Mouse (Mus musculus) liver, embryonic 14.5 days (tissue): ENCODE results near the gene Tbrg4. TPM values are rescaled to one million over a fixed set of nuclear protein-coding genes. Genes with fewer than 3 reads are reported as not detected.

Experiments
- ATAC-seq: fragments of 200-750 bp; cut with Nextera tagmentation; 2 replicates; pipeline ENCODE4 v1.8.0; 2017; ENCODE audit warnings: moderate number of reproducible peaks, mild to moderate bottlenecking, moderate library complexity; ENCODE audit not compliant: insufficient read depth
- DNase-seq, 3 experiments: peaks; one replicate each; pipeline ENCODE4 v3.0.0-alpha.2; 2012 to 2013; ENCODE audit warnings: low read depth in 3 of 3, low spot score in 3 of 3
- H3K27ac ChIP-seq: fragments of 300-500 bp; sonication (generic); 2 replicates; pipeline ENCODE4 v1.5.1; 2014; ENCODE audit warnings: moderate library complexity, mild to moderate bottlenecking, control low read depth, inconsistent platforms
- H3K27me3 ChIP-seq: fragments of 300-500 bp; sonication (generic); 2 replicates; pipeline ENCODE4 v1.6.1; 2014; ENCODE audit warnings: mild to moderate bottlenecking, low read length, moderate library complexity; ENCODE audit not compliant: control insufficient read depth, insufficient read depth
- H3K36me3 ChIP-seq: fragments of 300-500 bp; sonication (generic); replicated peaks from 2 replicates; pipeline ENCODE4 v1.6.1; 2014; ENCODE audit warnings: low read depth; ENCODE audit not compliant: control insufficient read depth, insufficient read depth
- H3K4me1 ChIP-seq, 2 experiments: fragments of 200-500 bp in 1 of 2; fragments of 300-500 bp in 1 of 2; sonication (generic) in 1 of 2; replicated peaks; 2 replicates each; pipeline ENCODE4 v1.6.1; 2012 to 2014; ENCODE audit warnings: antibody characterized with exemption in 1 of 2, inconsistent platforms in 1 of 2, low read length in 1 of 2; ENCODE audit not compliant: control insufficient read depth in 2 of 2, insufficient read depth in 2 of 2
- H3K4me2 ChIP-seq: fragments of 300-500 bp; sonication (generic); 2 replicates; pipeline ENCODE4 v1.6.1; 2014; ENCODE audit warnings: low read depth, mild to moderate bottlenecking, control low read depth, moderate library complexity
- H3K4me3 ChIP-seq, 2 experiments: fragments of 200-500 bp in 1 of 2; fragments of 300-500 bp in 1 of 2; sonication (generic) in 1 of 2; 2 replicates each; pipeline ENCODE4 v1.5.1; 2012 to 2014; ENCODE audit warnings: low read depth in 2 of 2, low read length in 2 of 2, mild to moderate bottlenecking in 2 of 2, control low read depth in 1 of 2, inconsistent platforms in 1 of 2, moderate library complexity in 1 of 2; ENCODE audit not compliant: insufficient read depth in 1 of 2
- H3K9ac ChIP-seq: fragments of 300-500 bp; sonication (generic); replicated peaks from 2 replicates; pipeline ENCODE4 v1.6.1; 2014; ENCODE audit warnings: mild to moderate bottlenecking, control low read depth, moderate library complexity
- H3K9me3 ChIP-seq: fragments of 300-500 bp; sonication (generic); 2 replicates; pipeline ENCODE4 v1.6.1; 2016; ENCODE audit warnings: low read length, mixed read lengths; ENCODE audit not compliant: control insufficient read depth
- CTCF ChIP-seq: IDR thresholded peaks from 2 replicates; pipeline ENCODE4 v1.5.1; 2016; ENCODE audit warnings: antibody characterized with exemption, low read depth, control low read depth
- EP300 ChIP-seq: IDR thresholded peaks from 2 replicates; pipeline ENCODE4 v1.6.1; 2016; ENCODE audit warnings: antibody characterized with exemption, low read depth
- WGBS: fragments of 180-500 bp; shearing (Covaris S2); extraction: QIAGEN DNeasy Blood & Tissue Kit; methylation state at CpG from one replicate; pipeline ENCODE4 v1.1.7; 2014; ENCODE audit not compliant: insufficient replicate concordance; 5-methylcytosine and 5-hydroxymethylcytosine counted together
- polyA plus RNA-seq, 2 experiments: library from polyadenylated mRNA; depleted of rRNA in 1 of 2; stranded (reverse) in 1 of 2; unstranded in 1 of 2; fragments of >200 nt; fragmentation: Nextera tagmentation in 1 of 2; extraction: Ambion mirVana in 1 of 2; gene quantifications; 2 replicates each; pipeline versions ENCODE4 v1.2.1 to v1.2.3; 2012 to 2014

The Tbrg4 gene
- polyA plus RNA-seq, 2 experiments, result 27.7 to 55.1 TPM

DNA sequence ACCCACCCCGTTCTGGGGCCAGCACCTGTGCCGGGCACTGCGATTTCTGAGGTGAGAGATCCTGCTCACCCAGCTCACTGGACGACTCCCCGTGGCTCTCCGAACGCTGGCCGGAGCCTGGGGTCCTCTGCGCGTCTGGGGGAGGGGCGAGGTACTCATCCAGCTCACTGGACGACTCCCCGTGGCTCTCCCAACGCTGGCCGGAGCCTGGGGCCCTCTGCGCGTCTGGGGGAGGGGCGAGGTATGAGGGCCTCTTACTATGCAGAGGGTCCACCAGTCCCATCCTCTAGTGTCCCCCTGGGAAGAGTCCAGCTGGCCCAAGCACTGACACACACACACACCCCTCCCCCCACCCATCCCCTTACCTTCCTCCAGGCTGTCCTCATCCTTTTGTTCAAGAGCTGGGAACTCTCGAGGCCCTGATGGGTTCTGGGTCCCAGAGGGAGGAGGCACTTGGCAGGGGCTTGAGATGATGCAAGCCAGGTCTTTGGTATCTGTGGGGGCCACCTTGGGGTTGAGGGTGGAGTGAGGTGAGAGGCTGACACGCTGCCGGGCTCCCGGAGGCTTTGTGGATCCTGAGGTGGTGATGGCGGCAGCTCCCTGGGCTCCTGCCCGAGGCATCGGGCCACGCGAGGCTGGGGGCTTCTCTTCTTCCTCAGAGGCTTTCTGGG is 26.7 kb downstream of the Tbrg4 start:
- ATAC-seq, result peak; percentile 44
- peak in 1 of 3 experiments; percentile 28 for DNase-seq
- WGBS, result 45% methylated on average over 27 of the region's 27 CpGs
- no peaks in the 10 kb centered on the region for H3K9me3 ChIP-seq
- peaks cover 21 to 31% of the 10 kb centered on the region in 2 experiments for H3K4me1 ChIP-seq
- peak overlapping the region; percentile 53 for H3K4me2 ChIP-seq
- H3K27ac ChIP-seq, result no peak overlapping the region
- peak overlapping the region; percentile 27; the same call in 1 of the 2 replicates for H3K9ac ChIP-seq
- peak overlapping the region in 1 of 2 experiments; percentile 36; a peak in 2 of 4 replicates for H3K4me3 ChIP-seq
- H3K27me3 ChIP-seq, result peaks cover 10% of the 10 kb centered on the region; the same call in 1 of the 2 replicates
- H3K36me3 ChIP-seq, result peaks cover 6% of the 10 kb centered on the region
- TF ChIP-seq EP300 (peak; percentile 58), CTCF (no peak)

DNA sequence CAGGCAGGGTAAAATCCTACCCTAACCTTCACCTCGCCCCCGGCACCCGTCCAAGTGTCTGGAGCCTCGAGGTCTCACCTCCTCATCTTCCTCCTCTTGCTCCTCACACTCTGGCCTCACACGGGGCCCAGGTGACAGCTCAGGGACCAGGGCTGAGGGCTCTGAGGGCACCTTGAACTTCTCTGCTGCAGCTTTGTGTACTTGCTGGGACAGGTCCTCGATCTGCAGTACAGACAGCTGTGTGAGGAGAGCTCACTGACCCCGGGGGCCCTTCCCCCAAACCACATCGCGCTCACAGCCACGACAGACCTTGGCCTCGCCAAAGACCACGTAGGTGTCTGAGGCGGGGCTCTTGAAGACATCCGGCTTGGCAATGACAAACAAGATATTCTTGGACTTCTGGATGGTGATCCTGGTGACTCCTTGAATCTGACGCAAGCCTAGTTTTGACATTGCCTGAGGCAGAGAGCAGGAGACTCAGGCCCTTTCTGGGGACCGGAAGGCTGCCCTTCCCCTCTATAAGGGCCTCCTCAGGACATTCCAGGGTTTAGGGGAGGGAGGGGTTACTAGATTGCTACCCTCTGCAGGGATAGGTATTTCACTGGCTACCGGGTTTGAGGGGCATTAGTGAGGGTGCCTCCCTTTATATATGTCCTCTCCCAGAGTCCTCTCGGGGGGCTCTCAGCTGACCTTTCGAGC is 27.5 kb downstream of the Tbrg4 start:
- no peak overlapping the region; the same call in 1 of the 2 replicates for H3K9ac ChIP-seq

DNA sequence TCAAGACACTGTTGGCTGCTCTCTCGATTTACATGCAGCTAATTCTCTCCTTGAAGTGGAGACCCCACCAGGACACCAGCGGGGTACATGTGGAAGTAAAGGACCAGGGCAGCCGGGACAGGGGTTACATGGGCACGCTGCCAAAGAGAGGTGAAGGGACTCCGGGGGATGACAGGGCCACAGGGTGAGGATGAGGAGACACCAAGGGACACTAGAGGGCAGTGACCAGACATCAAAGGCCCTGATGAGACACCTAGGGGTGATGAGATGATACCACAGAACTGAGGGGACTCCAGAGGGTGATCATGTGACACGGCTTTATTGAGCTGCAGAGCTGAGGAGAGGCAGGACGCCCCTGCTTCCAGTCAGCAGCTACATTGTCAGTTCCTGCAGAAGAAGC is 28.3 kb downstream of the Tbrg4 start:
- 76% methylated on average over 7 of the region's 7 CpGs for WGBS
- Histone ChIP-seq H3K27me3 (no peaks in the 10 kb centered on the region), H3K4me2 (no peak overlapping the region), H3K9ac (no peak overlapping the region), H3K9me3 (no peaks in the 10 kb centered on the region), H3K4me1 (peaks cover 21 to 45% of the 10 kb centered on the region in 2 experiments), H3K4me3 (no peak overlapping the region), H3K36me3 (peaks cover 6% of the 10 kb centered on the region), H3K27ac (no peak overlapping the region; the same call in 1 of the 2 replicates)
- ATAC-seq (no peak), DNase-seq (no peak)
- no peak for TF ChIP-seq EP300
- TF ChIP-seq CTCF, result peak; percentile 56

More for the DNA sequence above, 27.5 kb downstream of the Tbrg4 start:
- H3K4me3 ChIP-seq, result peak overlapping the region in 1 of 2 experiments; percentile 36; a peak in 2 of 4 replicates
- H3K9me3 ChIP-seq, result no peaks in the 10 kb centered on the region
- peak overlapping the region; percentile 53 for H3K4me2 ChIP-seq
- DNase-seq (no peak), ATAC-seq (no peak)
- H3K4me1 ChIP-seq, result peaks cover 21 to 37% of the 10 kb centered on the region in 2 experiments
- H3K27ac ChIP-seq, result no peak overlapping the region
- H3K27me3 ChIP-seq, result peaks cover 3% of the 10 kb centered on the region; the same call in 1 of the 2 replicates
- WGBS, result 71% methylated on average over 19 of the region's 19 CpGs
- peaks cover 6% of the 10 kb centered on the region for H3K36me3 ChIP-seq
- TF ChIP-seq CTCF, result no peak
- TF ChIP-seq EP300, result no peak

- Histone ChIP-seq H3K9ac (no peak overlapping the region), H3K36me3 (peaks cover 12% of the 10 kb centered on the region), H3K4me1 (peaks cover 29 to 54% of the 10 kb centered on the region in 2 experiments), H3K27ac (no peak overlapping the region), H3K27me3 (no peaks in the 10 kb centered on the region), H3K4me3 (no peak overlapping the region), H3K9me3 (no peaks in the 10 kb centered on the region), H3K4me2 (no peak overlapping the region)
- WGBS, result 82% methylated on average over 3 of the region's 3 CpGs
- TF ChIP-seq EP300, result no peak
- ATAC-seq, result no peak
- no peak for DNase-seq
These were observed 29.3 kb downstream of the Tbrg4 start for GRCm38 (mm10) chr11:6596616-6597015.

- 92% methylated on average over 6 of the region's 6 CpGs for WGBS
- DNase-seq (no peak), ATAC-seq (no peak)
- Histone ChIP-seq H3K9ac (no peak overlapping the region), H3K9me3 (no peaks in the 10 kb centered on the region), H3K27ac (no peak overlapping the region), H3K27me3 (no peaks in the 10 kb centered on the region), H3K4me2 (no peak overlapping the region), H3K4me3 (no peak overlapping the region), H3K4me1 (peaks cover 33 to 58% of the 10 kb centered on the region in 2 experiments), H3K36me3 (peaks cover 12% of the 10 kb centered on the region)
- no peak for TF ChIP-seq CTCF
- no peak for TF ChIP-seq EP300
These were observed 29.7 kb downstream of the Tbrg4 start for GRCm38 (mm10) chr11:6596205-6596604.
